Mouse (Mus musculus) liver, adult 2 months (tissue): ENCODE results near the gene Babam2.

ENCODE experiments used
- CTCF ChIP-seq: fragments of 200-500 bp; IDR thresholded peaks from 2 replicates; pipeline ENCODE4 v1.5.1; 2011; ENCODE audit warnings: low read depth, low read length, control low read depth
- POLR2A ChIP-seq: fragments of 200-500 bp; IDR thresholded peaks from 2 replicates; pipeline ENCODE4 v1.6.1; 2011; ENCODE audit warnings: low read length, control low read depth; ENCODE audit not compliant: insufficient read depth; ENCODE audit errors: extremely low read depth

DNA sequence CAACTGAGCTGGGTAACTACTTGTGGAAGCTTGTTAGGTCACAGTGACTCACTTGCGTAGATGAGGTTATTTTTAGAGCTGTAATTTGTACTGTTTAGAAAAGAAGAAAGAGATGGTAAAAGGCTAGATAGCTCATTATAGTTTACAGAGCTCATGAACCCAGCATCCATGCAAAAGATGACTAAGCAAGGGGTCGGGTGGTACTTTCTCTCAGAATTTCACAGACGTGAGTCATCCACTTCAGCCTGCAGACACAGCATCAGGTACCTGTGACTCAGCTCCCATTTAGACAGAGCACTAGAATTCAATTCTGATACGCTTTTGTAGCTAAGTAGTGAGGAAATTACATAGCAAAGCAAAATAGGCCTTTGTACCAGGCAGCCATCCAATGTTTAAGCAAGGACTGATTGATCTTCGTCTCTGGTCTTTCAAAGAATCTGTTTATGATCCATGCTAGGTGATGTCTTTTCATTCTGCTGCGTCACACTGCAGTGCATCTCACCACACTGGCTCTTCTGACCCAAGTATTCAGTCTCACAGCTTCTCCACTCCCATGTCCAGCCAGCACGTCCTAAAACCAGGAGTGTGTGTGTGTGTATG is 338.3 kb downstream of the Babam2 start:
- no peak for TF ChIP-seq CTCF
- no peak for TF ChIP-seq POLR2A
